Mouse (Mus musculus) MEL (cell line): ENCODE measurements around the gene Ebna1bp2. TPM values are rescaled to one million over a fixed set of nuclear protein-coding genes. Genes with fewer than 3 reads are reported as not detected.

Source experiments
- DNase-seq: peaks from one replicate; pipeline ENCODE4 v3.0.0; 2011; ENCODE audit warnings: low read depth, low spot score
- H3K27ac ChIP-seq: 2 replicates; pipeline ENCODE4 v1.5.1; 2012; ENCODE audit warnings: low read depth, mild to moderate bottlenecking, control low read depth, low read length, moderate library complexity; ENCODE audit not compliant: control insufficient read depth
- H3K27me3 ChIP-seq, 2 experiments: fragments of 150-350 bp in 1 of 2; sonication (generic) in 1 of 2; 2 replicates each; pipeline ENCODE4 v1.6.1; 2012; ENCODE audit warnings: low read length in 2 of 2, mild to moderate bottlenecking in 2 of 2, improper control_type of control experiment in 1 of 2, moderate library complexity in 1 of 2; ENCODE audit not compliant: insufficient read depth in 2 of 2, control insufficient read depth in 1 of 2
- H3K36me3 ChIP-seq, 2 experiments: 2 replicates each; pipeline ENCODE4 v1.6.1; 2012 to 2014; ENCODE audit warnings: low read length in 2 of 2, improper control_type of control experiment in 1 of 2, inconsistent platforms in 1 of 2, mild to moderate bottlenecking in 1 of 2; ENCODE audit not compliant: insufficient read depth in 2 of 2, control insufficient read depth in 1 of 2
- H3K4me1 ChIP-seq, 2 experiments: fragments of 150-350 bp in 1 of 2; sonication (generic) in 1 of 2; 2 replicates each; pipeline ENCODE4 v1.6.1; 2012; ENCODE audit warnings: low read length in 2 of 2, improper control_type of control experiment in 1 of 2, mild to moderate bottlenecking in 1 of 2; ENCODE audit not compliant: insufficient read depth in 2 of 2, control insufficient read depth in 1 of 2
- H3K4me3 ChIP-seq, 2 experiments: fragments of 150-350 bp in 1 of 2; sonication (generic) in 1 of 2; 2 replicates each; pipeline ENCODE4 v1.5.1; 2012; ENCODE audit warnings: low read depth in 2 of 2, low read length in 2 of 2, mild to moderate bottlenecking in 2 of 2, moderate library complexity in 2 of 2, control low read depth in 1 of 2, improper control_type of control experiment in 1 of 2; ENCODE audit not compliant: control insufficient read depth in 1 of 2, insufficient read depth in 1 of 2
- H3K79me2 ChIP-seq: 2 replicates; pipeline ENCODE4 v1.6.1; 2012; ENCODE audit warnings: mild to moderate bottlenecking, low read length, moderate library complexity; ENCODE audit not compliant: control insufficient read depth, poor library complexity, insufficient read depth
- H3K9ac ChIP-seq: 2 replicates; pipeline ENCODE4 v1.6.1; 2012; ENCODE audit warnings: low read depth, mild to moderate bottlenecking, control low read depth, low read length, moderate library complexity; ENCODE audit not compliant: control insufficient read depth, poor library complexity, severe bottlenecking
- H3K9me3 ChIP-seq: fragments of 150-350 bp; sonication (generic); replicated peaks from 2 replicates; pipeline ENCODE4 v1.6.1; 2012; ENCODE audit warnings: mild to moderate bottlenecking, low read length, improper control_type of control experiment, moderate library complexity; ENCODE audit not compliant: insufficient read depth
- CTCF ChIP-seq, 3 experiments: IDR thresholded peaks in 2 of 3; conservative IDR thresholded peaks in 1 of 3; 2 replicates each; pipeline ENCODE4 v1.5.1; 2011 to 2012; ENCODE audit warnings: low read length in 3 of 3, low read depth in 2 of 3, mild to moderate bottlenecking in 2 of 3, improper control_type of control experiment in 1 of 3, inconsistent platforms in 1 of 3, mixed read lengths in 1 of 3, moderate library complexity in 1 of 3; ENCODE audit not compliant: control insufficient read depth in 1 of 3, insufficient read depth in 1 of 3, poor library complexity in 1 of 3, severe bottlenecking in 1 of 3
- ELF1 ChIP-seq: IDR thresholded peaks from 2 replicates; pipeline ENCODE4 v1.6.1; 2014; ENCODE audit warnings: low read depth, mild to moderate bottlenecking, inconsistent platforms, low read length, improper control_type of control experiment, moderate library complexity
- GATA1 ChIP-seq: IDR thresholded peaks from 2 replicates; pipeline ENCODE4 v1.6.1; 2011; ENCODE audit warnings: low read depth, low read length, improper control_type of control experiment
- HCFC1 ChIP-seq: IDR thresholded peaks from 2 replicates; pipeline ENCODE4 v1.6.1; 2012; ENCODE audit warnings: low read depth, mild to moderate bottlenecking, inconsistent platforms, low read length, improper control_type of control experiment, moderate library complexity
- JUND ChIP-seq: IDR thresholded peaks from 2 replicates; pipeline ENCODE4 v1.6.1; 2011; ENCODE audit warnings: low read depth, mild to moderate bottlenecking, improper control_type of control experiment, low read length
- MAX ChIP-seq: IDR thresholded peaks from 2 replicates; pipeline ENCODE4 v1.6.1; 2011; ENCODE audit warnings: low read length, improper control_type of control experiment
- MYB ChIP-seq: IDR thresholded peaks from 2 replicates; pipeline ENCODE4 v1.6.1; 2011; ENCODE audit warnings: mild to moderate bottlenecking, low read depth, low read length, improper control_type of control experiment
- POLR2AphosphoS5 ChIP-seq: IDR thresholded peaks from 2 replicates; pipeline ENCODE4 v1.6.1; 2012; ENCODE audit warnings: low read depth, borderline replicate concordance, mild to moderate bottlenecking, inconsistent platforms, low read length, moderate library complexity, mixed read lengths
- RCOR1 ChIP-seq: IDR thresholded peaks from 2 replicates; pipeline ENCODE4 v1.6.1; 2012; ENCODE audit warnings: low read depth, mild to moderate bottlenecking, inconsistent platforms, low read length, improper control_type of control experiment
- SIN3A ChIP-seq: IDR thresholded peaks from 2 replicates; pipeline ENCODE4 v1.6.1; 2012; ENCODE audit warnings: low read length, improper control_type of control experiment, inconsistent platforms
- TCF12 ChIP-seq: IDR thresholded peaks from 2 replicates; pipeline ENCODE4 v1.6.1; 2014; ENCODE audit warnings: low read depth, mild to moderate bottlenecking, inconsistent platforms, low read length, improper control_type of control experiment, moderate library complexity
- UBTF ChIP-seq: IDR thresholded peaks from 2 replicates; pipeline ENCODE4 v1.6.1; 2012; ENCODE audit warnings: low read depth, mild to moderate bottlenecking, inconsistent platforms, low read length, improper control_type of control experiment, moderate library complexity, borderline replicate concordance; ENCODE audit not compliant: insufficient read depth
- USF1 ChIP-seq: IDR thresholded peaks from 2 replicates; pipeline ENCODE4 v1.6.1; 2014; ENCODE audit warnings: low read depth, mild to moderate bottlenecking, inconsistent platforms, low read length, improper control_type of control experiment, moderate library complexity
- ZC3H11A ChIP-seq: IDR thresholded peaks from 2 replicates; pipeline ENCODE4 v1.6.1; 2012; ENCODE audit warnings: low read depth, mild to moderate bottlenecking, inconsistent platforms, low read length, improper control_type of control experiment
- ZMIZ1 ChIP-seq: IDR thresholded peaks from 2 replicates; pipeline ENCODE4 v1.6.1; 2012; ENCODE audit warnings: low read depth, mild to moderate bottlenecking, inconsistent platforms, low read length, improper control_type of control experiment, moderate library complexity
- polyA plus RNA-seq, 2 experiments: library from polyadenylated mRNA; stranded (reverse) in 1 of 2; unstranded in 1 of 2; fragments of >175 nt in 1 of 2; fragments of >200 nt in 1 of 2; gene quantifications; 2 replicates each; pipeline versions ENCODE4 v1.2.1 to v1.2.4; 2012; ENCODE audit warnings: low replicate concordance in 2 of 2, low read depth in 1 of 2; ENCODE audit not compliant: insufficient read length in 2 of 2, insufficient read depth in 1 of 2, missing spikeins in 1 of 2
- total RNA-seq: library from RNA; depleted of rRNA; stranded (reverse); fragments of 300-350 nt; gene quantifications from 2 replicates; pipeline ENCODE4 v1.2.3, GENCODE M21; 2012; rRNA removed

The Ebna1bp2 gene
- total and polyA plus RNA-seq, 3 experiments, result 357 to 378 TPM; not detected in 1

GRCm38 (mm10) chr4:118658652-118659051, 38.1 kb downstream of the Ebna1bp2 start, which contains the start of gene Olfr62:
Olfr62 (plus strand) TSS chr4:118658952.
- Histone ChIP-seq H3K36me3 (no peaks in the 10 kb centered on the region), H3K4me3 (no peak within 1 kb of the TSS), H3K27ac (no peak within 1 kb of the TSS), H3K9ac (no peak within 1 kb of the TSS), H3K4me1 (no peaks in the 10 kb centered on the region), H3K79me2 (no peaks in the 10 kb centered on the region), H3K9me3 (no peaks in the 10 kb centered on the region), H3K27me3 (no peaks in the 10 kb centered on the region; a peak in 1 of 4 replicates)
- no peak for DNase-seq
- no peak for TF ChIP-seq ZMIZ1
- TF ChIP-seq SIN3A, result no peak
- TF ChIP-seq MYB, result no peak
- no peak for TF ChIP-seq UBTF
- TF ChIP-seq HCFC1, result no peak
- no peak for TF ChIP-seq CTCF (IDR thresholded peaks at IDR 0.05 in 2 of 3, conservative IDR thresholded peaks at IDR 0.05 in 1 of 3; ENCODE audit: control insufficient read depth in 1 of 3, insufficient read depth in 1 of 3, low read depth in 2 of 3, low read length in 3 of 3, poor library complexity in 1 of 3, severe bottlenecking in 1 of 3)
- TF ChIP-seq ZC3H11A, result no peak
- no peak for TF ChIP-seq TCF12
- no peak for TF ChIP-seq JUND
- no peak for TF ChIP-seq GATA1
- no peak for TF ChIP-seq RCOR1
- TF ChIP-seq ELF1, result no peak
- TF ChIP-seq POLR2AphosphoS5, result no peak
- no peak for TF ChIP-seq USF1
- TF ChIP-seq MAX, result no peak

Other genes with a start within 250 kb of the Ebna1bp2 start
- gene Szt2, start 211.5 kb upstream of the Ebna1bp2 start, total RNA-seq, result 5.7 and 7.3 TPM in 2 replicates
- gene Szt2, start 211.5 kb upstream of the Ebna1bp2 start, polyA plus RNA-seq, result 10 to 100 TPM in 1 of 2 experiments, not detected in 1; 24.0 TPM
- 143 and 159 TPM in 2 replicates for gene Med8, start 211.5 kb upstream of the Ebna1bp2 start, total RNA-seq
- gene Med8, start 211.5 kb upstream of the Ebna1bp2 start, polyA plus RNA-seq, result 100 to 1,000 TPM in 1 of 2 experiments, 10 to 100 TPM in 1; 84.2 to 134 TPM
- gene Elovl1, start 192.7 kb upstream of the Ebna1bp2 start, total RNA-seq, result 93.5 and 134 TPM in 2 replicates
- 100 to 1,000 TPM; 246 to 391 TPM for gene Elovl1, start 192.7 kb upstream of the Ebna1bp2 start, polyA plus RNA-seq
- 189 and 211 TPM in 2 replicates for gene Cdc20, start 183.4 kb upstream of the Ebna1bp2 start, total RNA-seq
- 100 to 1,000 TPM in 1 of 2 experiments, not detected in 1; 247 TPM for gene Cdc20, start 183.4 kb upstream of the Ebna1bp2 start, polyA plus RNA-seq
- 0.04 TPM in 1 of 2 replicates, not detected in the other for gene Mpl, start 163.3 kb upstream of the Ebna1bp2 start, total RNA-seq
- gene Mpl, start 163.3 kb upstream of the Ebna1bp2 start, polyA plus RNA-seq, result under 1 TPM in 1 of 2 experiments, not detected in 1; 0.04 TPM
- not detected in 2 replicates for gene Tie1, start 130.7 kb upstream of the Ebna1bp2 start, total RNA-seq
- gene Tie1, start 130.7 kb upstream of the Ebna1bp2 start, polyA plus RNA-seq, result under 1 TPM in 1 of 2 experiments, not detected in 1; 0.03 TPM
- not detected in 2 replicates for gene 2610528J11Rik, start 93.8 kb upstream of the Ebna1bp2 start, total RNA-seq
- gene 2610528J11Rik, start 93.8 kb upstream of the Ebna1bp2 start, polyA plus RNA-seq, result not detected
- 1.5 and 1.8 TPM in 2 replicates for gene Tmem125, start 76.8 kb upstream of the Ebna1bp2 start, total RNA-seq
- gene Tmem125, start 76.8 kb upstream of the Ebna1bp2 start, polyA plus RNA-seq, result 1 to 10 TPM in 1 of 2 experiments, not detected in 1; 3.2 TPM
- gene Cfap57, start within 50 bp of the Ebna1bp2 start, total RNA-seq, result not detected in 2 replicates
- gene Cfap57, start within 50 bp of the Ebna1bp2 start, polyA plus RNA-seq, result not detected
- gene Olfr62, start 38.2 kb downstream of the Ebna1bp2 start, total RNA-seq, result not detected in 2 replicates
- not detected for gene Olfr62, start 38.2 kb downstream of the Ebna1bp2 start, polyA plus RNA-seq
- not detected in 2 replicates for gene Olfr1342, start 72.0 kb downstream of the Ebna1bp2 start, total RNA-seq
- not detected for gene Olfr1342, start 72.0 kb downstream of the Ebna1bp2 start, polyA plus RNA-seq
- not detected in 2 replicates for gene Olfr1341, start 82.7 kb downstream of the Ebna1bp2 start, total RNA-seq
- not detected for gene Olfr1341, start 82.7 kb downstream of the Ebna1bp2 start, polyA plus RNA-seq
- not detected in 2 replicates for gene Olfr1340, start 99.3 kb downstream of the Ebna1bp2 start, total RNA-seq
- not detected for gene Olfr1340, start 99.3 kb downstream of the Ebna1bp2 start, polyA plus RNA-seq
- gene Olfr1339, start 111.4 kb downstream of the Ebna1bp2 start, total RNA-seq, result not detected in 2 replicates
- not detected for gene Olfr1339, start 111.4 kb downstream of the Ebna1bp2 start, polyA plus RNA-seq
- not detected in 2 replicates for gene Olfr1338, start 137.9 kb downstream of the Ebna1bp2 start, total RNA-seq
- not detected for gene Olfr1338, start 137.9 kb downstream of the Ebna1bp2 start, polyA plus RNA-seq
- not detected in 2 replicates for gene Olfr1337, start 161.8 kb downstream of the Ebna1bp2 start, total RNA-seq
- not detected for gene Olfr1337, start 161.8 kb downstream of the Ebna1bp2 start, polyA plus RNA-seq
- gene Olfr1335, start 189.1 kb downstream of the Ebna1bp2 start, total RNA-seq, result not detected in 2 replicates
- gene Olfr1335, start 189.1 kb downstream of the Ebna1bp2 start, polyA plus RNA-seq, result not detected
- gene Olfr1333, start 215.5 kb downstream of the Ebna1bp2 start, total RNA-seq, result not detected in 2 replicates
- gene Olfr1333, start 215.5 kb downstream of the Ebna1bp2 start, polyA plus RNA-seq, result not detected
- not detected in 2 replicates for gene Olfr1331, start 243.8 kb downstream of the Ebna1bp2 start, total RNA-seq
- gene Olfr1331, start 243.8 kb downstream of the Ebna1bp2 start, polyA plus RNA-seq, result not detected